Mouse (Mus musculus) bone marrow, adult 2 months (tissue): ENCODE results near the gene Pcsk4. TPM values are rescaled to one million over a fixed set of nuclear protein-coding genes. Genes with fewer than 3 reads are reported as not detected.

Experiments
- H3K27ac ChIP-seq: fragments of 200-500 bp; 2 replicates; pipeline ENCODE4 v1.5.1; 2012; ENCODE audit warnings: low read depth, mild to moderate bottlenecking, control low read depth, inconsistent platforms, low read length; ENCODE audit not compliant: control insufficient read depth, poor library complexity, insufficient read depth
- H3K4me1 ChIP-seq: fragments of 200-500 bp; 2 replicates; pipeline ENCODE4 v1.6.1; 2011; ENCODE audit warnings: low read length; ENCODE audit not compliant: control insufficient read depth, insufficient read depth
- H3K4me3 ChIP-seq: fragments of 200-500 bp; replicated peaks from 2 replicates; pipeline ENCODE3; 2011; ENCODE audit warnings: mild to moderate bottlenecking, low read depth, low read length, control low read depth; ENCODE audit not compliant: control insufficient read depth
- CTCF ChIP-seq: fragments of 200-500 bp; IDR thresholded peaks from 2 replicates; pipeline ENCODE4 v1.5.1; 2011; ENCODE audit warnings: low read length, control low read depth; ENCODE audit not compliant: control insufficient read depth, insufficient read depth
- POLR2A ChIP-seq: fragments of 200-500 bp; IDR thresholded peaks from 2 replicates; pipeline ENCODE4 v1.6.1; 2011; ENCODE audit warnings: low read depth, mild to moderate bottlenecking, control low read depth, low read length, borderline replicate concordance; ENCODE audit not compliant: control insufficient read depth
- WGBS: fragments of 180-500 bp; shearing (Covaris S2); methylation state at CpG from one replicate; pipeline ENCODE4 v1.1.7; 2018; 5-methylcytosine and 5-hydroxymethylcytosine counted together
- polyA plus RNA-seq: library from polyadenylated mRNA; stranded (reverse); fragments of >200 nt; gene quantifications from 2 replicates; pipeline ENCODE4 v1.2.4, GENCODE M21; 2011; ENCODE audit warnings: low replicate concordance; ENCODE audit not compliant: missing spikeins, insufficient read depth, insufficient read length

Gene Pcsk4
- polyA plus RNA-seq, 1 experiment: not detected

- TF ChIP-seq POLR2A (no peak), CTCF (no peak)
- no peak overlapping the region for H3K4me3 ChIP-seq
- no peak overlapping the region for H3K27ac ChIP-seq
- 79% methylated on average over 10 of the region's 10 CpGs for WGBS
- no peaks in the 10 kb centered on the region for H3K4me1 ChIP-seq
These were observed 27.8 kb downstream of the Pcsk4 start for GRCm38 (mm10) chr10:80301256-80302081.

GRCm38 (mm10) chr10:80300672-80301181 lies 28.6 kb downstream of the Pcsk4 start:
- WGBS: 49% methylated on average over 11 of the region's 11 CpGs
- Histone ChIP-seq H3K4me3 (no peak overlapping the region), H3K4me1 (peaks cover 2% of the 10 kb centered on the region; the same call in 1 of the 2 replicates), H3K27ac (no peak overlapping the region)
- TF ChIP-seq POLR2A (no peak), CTCF (no peak)

GRCm38 (mm10) chr10:80299824-80300223 lies 29.5 kb downstream of the Pcsk4 start:
- Histone ChIP-seq H3K4me1 (peaks cover 2% of the 10 kb centered on the region; the same call in 1 of the 2 replicates), H3K4me3 (no peak overlapping the region), H3K27ac (no peak overlapping the region)
- WGBS: 49% methylated on average over 10 of the region's 10 CpGs
- TF ChIP-seq CTCF (no peak), POLR2A (no peak)

GRCm38 (mm10) chr10:80299301-80299700 lies 30.0 kb downstream of the Pcsk4 start:
- Histone ChIP-seq H3K4me3 (no peak overlapping the region), H3K27ac (no peak overlapping the region), H3K4me1 (peaks cover 2% of the 10 kb centered on the region; the same call in 1 of the 2 replicates)
- TF ChIP-seq CTCF (no peak), POLR2A (no peak)
- 17% methylated on average over 15 of the region's 15 CpGs for WGBS

- TF ChIP-seq POLR2A (no peak; the same call in 1 of the 2 replicates), CTCF (no peak)
- Histone ChIP-seq H3K27ac (no peak overlapping the region), H3K4me3 (no peak overlapping the region), H3K4me1 (peaks cover 2% of the 10 kb centered on the region; the same call in 1 of the 2 replicates)
- WGBS: 10% methylated on average over 26 of the region's 26 CpGs
These were observed 30.6 kb downstream of the Pcsk4 start for GRCm38 (mm10) chr10:80298571-80299281.

GRCm38 (mm10) chr10:80297526-80298133 lies 31.7 kb downstream of the Pcsk4 start:
- Histone ChIP-seq H3K4me1 (peaks cover 3% of the 10 kb centered on the region; the same call in 1 of the 2 replicates), H3K4me3 (no peak overlapping the region), H3K27ac (no peak overlapping the region)
- WGBS: 65% methylated on average over 8 of the region's 8 CpGs
- TF ChIP-seq POLR2A (no peak), CTCF (no peak)

- H3K4me1 ChIP-seq: peaks cover 3% of the 10 kb centered on the region; the same call in 1 of the 2 replicates
- H3K4me3 ChIP-seq: no peak overlapping the region
- TF ChIP-seq POLR2A (no peak), CTCF (no peak)
- 78% methylated on average over 5 of the region's 5 CpGs for WGBS
- no peak overlapping the region for H3K27ac ChIP-seq
These were observed 32.5 kb downstream of the Pcsk4 start for GRCm38 (mm10) chr10:80296824-80297223.
